Mouse (Mus musculus): ENCODE results near the gene L3hypdh. TPM values are rescaled to one million over a fixed set of nuclear protein-coding genes. Genes with fewer than 3 reads are reported as not detected.
"Not testable (repeated sequence)": the region's sequence is repeated elsewhere in the genome, so short reads cannot be mapped to it uniquely, and the experiment has no call there.

L3hypdh gene
- polyA plus RNA-seq, 1 experiment from 2014 or later: 7.6 TPM

DNA sequence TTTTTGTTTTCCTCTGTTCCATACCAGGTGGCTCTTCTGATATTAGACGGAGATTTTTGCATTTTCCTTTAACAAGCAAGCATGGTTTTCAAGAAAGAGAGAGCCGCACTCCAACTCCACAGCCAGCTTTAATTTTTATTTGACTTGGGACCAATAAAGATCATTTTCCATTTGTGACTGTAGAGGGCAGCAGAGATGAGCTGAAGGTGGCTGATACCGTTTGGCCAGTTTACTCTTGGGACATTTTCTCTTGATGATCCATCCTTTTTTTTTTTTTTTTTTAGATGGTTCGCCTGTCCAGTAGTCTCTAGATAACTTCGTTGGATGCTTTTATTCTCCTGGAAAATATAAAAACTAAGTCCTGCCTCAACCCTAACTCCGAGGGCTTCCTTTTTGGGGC, 31.9 kb downstream of the L3hypdh start:
- Histone ChIP-seq H3K4me3 (replicated peaks) (no peak overlapping the region), H3K27ac (replicated peaks) (no peak overlapping the region), H3K9ac (no peak overlapping the region), H3K4me2 (no peak overlapping the region), H3K4me1 (replicated peaks) (no peaks in the 10 kb centered on the region), H3K9me3 (replicated peaks) (no peaks in the 10 kb centered on the region), H3K36me3 (replicated peaks) (no peaks in the 10 kb centered on the region), H3K27me3 (0 out of 2 replicates have a peak, but pooled peaks cover 6% of the 10 kb centered on the region)
- 27% methylated on average over 6 of the region's 6 CpGs for WGBS (ENCODE audit: insufficient replicate concordance)
- no peak for ATAC-seq (ENCODE audit: insufficient read depth)

DNA sequence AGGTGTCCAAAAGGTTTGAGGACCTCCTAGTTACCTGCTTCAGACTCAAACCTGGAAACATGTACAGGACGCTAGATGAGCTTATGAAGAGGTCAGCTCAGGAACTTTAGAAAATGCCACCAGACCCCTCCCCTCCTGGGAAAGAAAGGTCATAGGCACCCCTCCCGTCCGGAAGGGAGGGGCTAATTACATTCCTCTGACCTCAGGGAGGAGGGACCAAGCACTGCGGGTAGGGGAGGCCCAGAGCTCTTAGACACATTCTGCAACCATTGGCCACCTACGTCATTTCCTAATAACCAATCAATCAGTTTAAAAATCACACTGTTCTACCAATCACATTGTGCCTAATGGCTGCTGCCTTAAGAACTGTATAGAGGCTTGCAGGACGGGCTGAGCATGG, 32.7 kb downstream of the L3hypdh start:
- ATAC-seq (ENCODE audit: insufficient read depth): no peak

DNA sequence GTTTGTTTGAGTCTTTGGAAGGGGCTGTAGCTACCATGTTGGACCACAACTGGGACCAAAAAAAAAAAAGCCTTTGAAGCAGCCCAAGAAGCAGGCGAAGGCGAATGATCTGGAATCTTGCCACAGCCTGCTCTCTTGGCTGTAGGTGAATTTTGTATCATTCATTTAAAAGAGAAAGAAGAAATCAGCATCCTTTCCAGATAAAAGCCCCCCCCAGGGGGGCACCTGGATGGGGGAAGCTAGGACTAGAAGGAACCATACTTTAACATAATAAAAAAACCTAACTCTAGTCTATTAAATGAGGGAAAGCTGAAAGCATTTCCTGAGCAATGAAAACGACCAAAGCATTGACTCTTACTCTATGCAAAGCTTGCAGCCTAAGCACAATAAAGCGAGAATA, 34.4 kb downstream of the L3hypdh start:
- no peak overlapping the region for H3K27ac ChIP-seq (replicated peaks)
- no peaks in the 10 kb centered on the region for H3K36me3 ChIP-seq (replicated peaks)
- H3K4me2 ChIP-seq: no peak overlapping the region
- H3K27me3 ChIP-seq: 0 out of 2 replicates have a peak, but pooled peaks cover 6% of the 10 kb centered on the region
- 60% methylated on average over 4 of the region's 4 CpGs for WGBS (ENCODE audit: insufficient replicate concordance)
- no peak for ATAC-seq (ENCODE audit: insufficient read depth)
- H3K4me1 ChIP-seq (replicated peaks): no peaks in the 10 kb centered on the region
- no peaks in the 10 kb centered on the region for H3K9me3 ChIP-seq (replicated peaks)
- no peak overlapping the region for H3K4me3 ChIP-seq (replicated peaks)
- no peak overlapping the region for H3K9ac ChIP-seq

More for the DNA sequence above, 32.7 kb downstream of the L3hypdh start:
- H3K4me3 ChIP-seq (replicated peaks): no peak overlapping the region
- H3K27me3 ChIP-seq: 0 out of 2 replicates have a peak, but pooled peaks cover 6% of the 10 kb centered on the region
- H3K4me2 ChIP-seq: no peak overlapping the region
- no peaks in the 10 kb centered on the region for H3K4me1 ChIP-seq (replicated peaks)
- H3K36me3 ChIP-seq (replicated peaks): no peaks in the 10 kb centered on the region
- no peak overlapping the region for H3K9ac ChIP-seq
- no peak overlapping the region for H3K27ac ChIP-seq (replicated peaks)
- H3K9me3 ChIP-seq (replicated peaks): no peaks in the 10 kb centered on the region
- WGBS (ENCODE audit: insufficient replicate concordance): 61% methylated on average over 6 of the region's 6 CpGs

DNA sequence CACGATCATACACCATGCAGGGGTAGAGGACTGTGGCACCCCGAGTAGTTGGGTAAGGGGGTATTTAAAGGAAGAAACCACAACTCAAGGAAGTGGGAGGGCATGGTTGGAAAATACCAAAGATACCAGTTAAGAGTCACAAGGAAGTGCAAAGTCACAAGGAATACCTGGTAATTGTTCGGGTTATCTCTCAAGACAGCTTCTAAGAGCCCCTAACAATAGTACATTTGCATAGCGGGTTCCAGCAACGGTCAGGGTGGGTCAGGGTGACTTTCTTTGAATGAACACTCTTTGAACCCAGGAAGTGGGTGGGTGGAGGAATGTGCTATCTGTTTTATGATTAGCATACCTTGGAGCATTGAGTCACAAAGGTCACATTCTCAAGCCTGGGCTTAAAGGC, 35.1 kb downstream of the L3hypdh start:
- H3K36me3 ChIP-seq (replicated peaks); H3K27me3 ChIP-seq; H3K4me3 ChIP-seq (replicated peaks); H3K4me2 ChIP-seq; H3K4me1 ChIP-seq (replicated peaks); ATAC-seq (ENCODE audit: insufficient read depth); H3K9ac ChIP-seq; H3K9me3 ChIP-seq (replicated peaks); H3K27ac ChIP-seq (replicated peaks): not testable (repeated sequence)
- WGBS (ENCODE audit: insufficient replicate concordance): 78% methylated on average over 5 of the region's 5 CpGs

DNA sequence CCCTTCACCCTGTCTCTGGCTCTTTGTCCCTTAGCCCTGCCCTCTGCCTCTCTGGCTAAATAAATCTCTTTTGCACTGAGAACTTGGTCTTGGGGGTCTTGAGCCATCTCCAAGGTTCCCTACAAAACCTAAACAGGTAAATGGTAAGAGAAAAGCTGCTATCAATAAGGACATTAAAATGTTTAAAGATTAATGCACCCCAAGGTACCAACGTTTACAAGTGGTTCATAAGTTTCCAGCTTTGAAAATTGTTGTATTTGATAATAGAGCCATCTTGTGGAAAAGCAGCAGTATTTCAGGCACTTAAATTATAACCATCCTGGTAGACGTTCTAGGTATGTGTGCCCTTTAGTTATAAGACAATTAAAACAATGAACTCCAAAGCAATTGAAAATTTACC, 37.7 kb downstream of the L3hypdh start:
- Histone ChIP-seq H3K27me3 (0 out of 2 replicates have a peak, but pooled peaks cover under 1% of the 10 kb centered on the region), H3K4me2 (no peak overlapping the region), H3K4me3 (replicated peaks) (no peak overlapping the region), H3K9ac (no peak overlapping the region), H3K9me3 (replicated peaks) (no peaks in the 10 kb centered on the region), H3K36me3 (replicated peaks) (no peaks in the 10 kb centered on the region), H3K27ac (replicated peaks) (no peak overlapping the region), H3K4me1 (replicated peaks) (no peaks in the 10 kb centered on the region)
- no peak for ATAC-seq (ENCODE audit: insufficient read depth)
- WGBS (ENCODE audit: insufficient replicate concordance): 6% methylated on average over 2 of the region's 2 CpGs

DNA sequence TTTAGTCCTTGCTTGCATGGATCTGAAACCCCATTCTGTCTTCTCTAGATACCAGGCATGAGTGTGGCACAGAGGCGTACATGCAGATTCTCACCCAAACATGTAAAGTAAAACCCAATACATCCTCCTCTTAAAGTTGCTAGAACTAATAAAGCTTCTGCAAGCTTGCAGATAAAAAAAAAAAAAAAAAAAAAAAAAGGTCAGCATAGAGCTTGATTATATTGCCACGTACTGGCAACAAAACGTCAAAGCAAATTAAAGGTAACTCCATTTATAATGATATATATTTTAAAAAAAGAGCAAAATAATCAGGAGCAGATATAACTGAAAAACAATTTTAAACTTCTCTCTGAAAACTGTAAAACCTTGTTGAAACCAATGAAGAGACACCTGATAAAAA, 44.0 kb downstream of the L3hypdh start:
- H3K36me3 ChIP-seq (replicated peaks): no peaks in the 10 kb centered on the region
- ATAC-seq (ENCODE audit: insufficient read depth): no peak
- no peak overlapping the region for H3K4me2 ChIP-seq
- 72% methylated on average over 3 of the region's 3 CpGs for WGBS (ENCODE audit: insufficient replicate concordance)
- H3K27me3 ChIP-seq: no peaks in the 10 kb centered on the region
- no peak overlapping the region for H3K27ac ChIP-seq (replicated peaks)
- H3K4me3 ChIP-seq (replicated peaks): no peak overlapping the region
- no peak overlapping the region for H3K9ac ChIP-seq
- H3K9me3 ChIP-seq (replicated peaks): no peaks in the 10 kb centered on the region
- H3K4me1 ChIP-seq (replicated peaks): 0 out of 2 replicates have a peak, but pooled peaks cover 1% of the 10 kb centered on the region

DNA sequence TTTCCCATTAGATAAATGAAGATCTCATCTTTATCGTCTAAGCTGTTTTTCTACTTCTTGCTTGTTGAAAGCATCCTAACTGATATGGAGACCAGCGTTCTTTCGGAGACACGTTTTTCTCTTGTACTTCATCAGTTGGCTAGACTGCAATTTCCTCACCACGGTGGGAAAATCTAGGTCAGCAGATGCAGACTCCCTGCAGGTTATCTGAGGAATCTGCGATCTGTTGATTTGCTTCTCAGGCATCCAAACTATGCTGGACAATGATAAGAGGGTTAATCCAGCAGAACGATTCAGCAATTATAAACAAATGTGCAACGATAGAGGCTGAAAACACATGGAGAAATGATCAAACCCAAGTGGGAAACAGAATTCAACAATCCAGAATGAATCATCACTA, 45.7 kb downstream of the L3hypdh start:
- Histone ChIP-seq H3K27me3 (no peaks in the 10 kb centered on the region), H3K36me3 (replicated peaks) (no peaks in the 10 kb centered on the region), H3K9me3 (replicated peaks) (no peaks in the 10 kb centered on the region), H3K4me3 (replicated peaks) (no peak overlapping the region), H3K9ac (no peak overlapping the region), H3K27ac (replicated peaks) (no peak overlapping the region), H3K4me2 (no peak overlapping the region), H3K4me1 (replicated peaks) (0 out of 2 replicates have a peak, but pooled peaks cover 2% of the 10 kb centered on the region)
- 50% methylated on average over 8 of the region's 8 CpGs for WGBS (ENCODE audit: insufficient replicate concordance)
- no peak for ATAC-seq (ENCODE audit: insufficient read depth)

DNA sequence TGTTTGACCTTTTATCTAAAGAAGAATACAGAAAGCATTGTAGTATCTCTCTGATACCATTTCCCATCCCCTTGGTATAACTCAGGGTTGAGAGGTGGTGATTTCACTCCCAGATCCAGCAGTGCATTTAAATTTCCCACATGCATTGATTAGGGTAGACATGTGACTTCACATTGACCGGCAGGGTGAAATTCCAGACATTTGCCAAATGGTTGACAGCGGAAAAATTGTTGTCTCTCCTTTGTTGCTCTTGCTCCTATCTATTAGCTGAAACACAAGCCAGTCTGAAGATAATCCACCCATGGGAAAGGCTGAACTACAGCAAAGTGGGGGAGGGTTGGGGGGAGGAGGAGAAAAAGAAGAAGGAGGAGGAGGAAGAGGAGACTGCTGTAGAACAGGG, 46.4 kb downstream of the L3hypdh start:
- no peak for ATAC-seq (ENCODE audit: insufficient read depth)
- Histone ChIP-seq H3K9me3 (replicated peaks) (no peaks in the 10 kb centered on the region), H3K27ac (replicated peaks) (no peak overlapping the region), H3K36me3 (replicated peaks) (no peaks in the 10 kb centered on the region), H3K4me2 (no peak overlapping the region), H3K4me3 (replicated peaks) (no peak overlapping the region), H3K9ac (no peak overlapping the region), H3K4me1 (replicated peaks) (0 out of 2 replicates have a peak, but pooled peaks cover 2% of the 10 kb centered on the region), H3K27me3 (no peaks in the 10 kb centered on the region)
- WGBS (ENCODE audit: insufficient replicate concordance): 60% methylated on average over 2 of the region's 2 CpGs

DNA sequence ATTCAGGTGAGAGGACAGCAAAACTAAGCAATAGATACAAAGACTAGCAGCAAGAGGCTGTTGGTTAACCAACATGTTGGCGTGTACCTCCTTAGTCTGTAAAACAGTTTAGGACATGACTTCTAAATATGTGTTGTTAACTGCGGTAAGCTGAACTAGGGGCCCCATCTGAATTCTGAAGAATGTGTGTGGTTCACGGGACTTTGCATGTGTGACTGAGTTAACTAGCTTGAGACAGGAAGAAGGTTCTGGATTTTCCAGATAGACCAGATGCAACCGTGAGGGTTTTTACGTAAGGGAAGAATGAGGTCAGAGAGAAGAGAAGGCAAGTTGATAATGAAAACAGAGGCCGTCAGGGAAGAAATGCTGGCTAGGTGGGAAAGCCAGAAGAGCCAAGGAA, 48.2 kb downstream of the L3hypdh start:
- Histone ChIP-seq H3K27me3 (no peaks in the 10 kb centered on the region), H3K4me1 (replicated peaks) (0 out of 2 replicates have a peak, but pooled peaks cover 2% of the 10 kb centered on the region), H3K9me3 (replicated peaks) (no peaks in the 10 kb centered on the region), H3K4me2 (no peak overlapping the region), H3K9ac (no peak overlapping the region), H3K27ac (replicated peaks) (no peak overlapping the region), H3K36me3 (replicated peaks) (no peaks in the 10 kb centered on the region), H3K4me3 (replicated peaks) (no peak overlapping the region)
- WGBS (ENCODE audit: insufficient replicate concordance): 56% methylated on average over 6 of the region's 6 CpGs
- no peak for ATAC-seq (ENCODE audit: insufficient read depth)

DNA sequence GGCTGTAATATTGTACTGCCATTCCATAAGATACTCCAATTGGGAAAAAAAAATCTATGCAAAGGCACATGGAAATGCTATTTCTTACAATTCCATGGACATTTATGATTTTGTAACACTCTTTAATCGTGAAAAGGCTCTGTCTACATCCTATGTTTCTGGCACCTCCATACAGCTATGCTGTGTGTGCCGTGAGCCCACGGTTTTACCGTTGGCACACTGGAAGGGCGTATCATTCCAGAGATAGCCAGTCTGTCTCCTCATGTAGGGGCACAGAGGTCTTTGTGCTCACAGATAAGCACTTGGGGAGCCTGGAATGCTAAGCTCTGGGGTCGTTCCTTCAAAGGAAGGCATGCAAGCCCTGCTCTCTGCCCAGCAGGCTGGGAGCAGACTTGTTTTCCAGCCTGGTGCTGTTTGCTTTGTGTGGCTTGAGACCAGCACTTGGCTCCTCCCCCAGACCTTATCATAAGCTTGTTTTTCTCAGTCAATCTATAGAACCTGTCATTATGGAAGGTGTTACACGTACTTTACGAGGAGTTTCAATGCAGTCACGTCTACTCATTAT, 49.1 kb downstream of the L3hypdh start:
- Histone ChIP-seq H3K36me3 (replicated peaks) (no peaks in the 10 kb centered on the region), H3K27me3 (no peaks in the 10 kb centered on the region), H3K9ac (no peak overlapping the region), H3K4me1 (replicated peaks) (0 out of 2 replicates have a peak, but pooled peaks cover 2% of the 10 kb centered on the region), H3K9me3 (replicated peaks) (no peaks in the 10 kb centered on the region), H3K27ac (replicated peaks) (no peak overlapping the region), H3K4me2 (no peak overlapping the region), H3K4me3 (replicated peaks) (no peak overlapping the region)
- ATAC-seq (ENCODE audit: insufficient read depth): no peak
- WGBS (ENCODE audit: insufficient replicate concordance): 45% methylated on average over 9 of the region's 9 CpGs

DNA sequence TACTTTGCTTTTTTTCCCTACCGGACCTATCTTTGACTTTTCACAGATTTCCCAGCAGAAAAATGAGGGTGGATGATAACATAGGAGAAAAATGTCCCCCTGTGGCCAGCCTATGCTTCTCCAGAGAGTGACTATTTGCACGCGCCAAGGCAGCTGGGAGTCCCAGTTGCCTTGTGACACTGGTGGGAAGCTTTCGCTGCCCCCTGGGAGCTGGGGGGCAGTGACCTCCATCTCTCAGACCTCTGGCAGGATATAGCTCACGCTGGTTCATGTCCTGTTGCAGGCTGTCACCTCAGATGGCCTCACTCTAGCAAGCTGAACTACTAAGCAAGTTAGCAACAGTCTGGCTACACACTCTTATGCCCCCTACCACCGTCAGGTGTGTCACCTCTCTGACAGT, 53.4 kb downstream of the L3hypdh start:
- H3K36me3 ChIP-seq (replicated peaks): no peaks in the 10 kb centered on the region
- no peak overlapping the region for H3K27ac ChIP-seq (replicated peaks)
- no peak for ATAC-seq (ENCODE audit: insufficient read depth)
- no peaks in the 10 kb centered on the region for H3K27me3 ChIP-seq
- H3K9ac ChIP-seq: no peak overlapping the region
- no peak overlapping the region for H3K4me3 ChIP-seq (replicated peaks)
- 75% methylated on average over 6 of the region's 6 CpGs for WGBS (ENCODE audit: insufficient replicate concordance)
- 0 out of 2 replicates have a peak, but pooled peaks cover 2% of the 10 kb centered on the region for H3K4me1 ChIP-seq (replicated peaks)
- H3K4me2 ChIP-seq: no peak overlapping the region
- H3K9me3 ChIP-seq (replicated peaks): no peaks in the 10 kb centered on the region

DNA sequence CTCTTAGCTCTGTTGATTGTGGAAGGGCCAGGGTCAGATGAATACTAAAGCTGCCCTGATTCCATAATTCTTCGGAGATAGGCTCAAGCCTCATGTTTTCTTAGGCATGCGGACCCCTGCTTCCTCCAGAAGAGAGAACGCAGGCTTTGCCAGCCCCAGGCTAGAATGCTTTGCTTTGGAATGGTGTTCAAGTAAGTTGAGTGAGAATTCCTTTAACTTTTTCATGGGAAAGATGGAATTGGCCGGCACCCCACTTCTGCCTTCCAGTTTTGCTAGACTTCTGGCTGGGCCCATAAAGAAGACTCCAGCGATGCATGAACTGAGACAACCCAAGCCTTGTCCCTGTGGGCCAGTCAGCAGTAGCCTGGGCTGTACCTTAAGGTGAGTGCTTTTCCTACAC, 54.1 kb downstream of the L3hypdh start:
- no peak for ATAC-seq (ENCODE audit: insufficient read depth)
- H3K9ac ChIP-seq: no peak overlapping the region
- 0 out of 2 replicates have a peak, but pooled peaks cover under 1% of the 10 kb centered on the region for H3K4me1 ChIP-seq (replicated peaks)
- no peak overlapping the region for H3K27ac ChIP-seq (replicated peaks)
- H3K27me3 ChIP-seq: no peaks in the 10 kb centered on the region
- H3K9me3 ChIP-seq (replicated peaks): no peaks in the 10 kb centered on the region
- H3K36me3 ChIP-seq (replicated peaks): no peaks in the 10 kb centered on the region
- no peak overlapping the region for H3K4me3 ChIP-seq (replicated peaks)
- H3K4me2 ChIP-seq: no peak overlapping the region
- 69% methylated on average over 5 of the region's 5 CpGs for WGBS (ENCODE audit: insufficient replicate concordance)

All from liver, embryonic 15.5 days (tissue).